Mouse (Mus musculus): ENCODE data around the gene Rps6ka5. TPM values are rescaled to one million over a fixed set of nuclear protein-coding genes. Genes with fewer than 3 reads are reported as not detected.

The Rps6ka5 gene
- polyA plus RNA-seq, 1 experiment from 2014 or later = 6.1 TPM

DNA sequence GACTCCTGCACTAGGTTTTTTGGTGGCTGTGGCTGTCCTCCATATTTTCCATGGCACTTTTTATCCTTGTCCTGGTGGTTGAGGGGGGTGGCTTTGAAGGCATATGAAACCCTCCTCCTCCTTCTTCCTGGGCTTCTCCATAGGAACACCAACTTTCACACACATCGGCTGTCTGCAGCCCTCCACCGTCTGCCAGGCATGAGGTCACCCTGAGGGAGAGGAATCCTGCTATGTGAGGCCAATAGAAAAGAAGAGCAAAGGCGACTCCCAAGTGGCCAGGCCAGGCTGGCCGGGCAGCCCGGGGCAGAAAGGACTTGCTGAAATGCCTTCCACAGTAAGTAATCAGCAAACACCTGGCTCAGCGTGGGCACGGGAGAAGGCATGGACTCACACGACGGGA is 214.1 kb downstream of the Rps6ka5 start:
- WGBS (ENCODE audit: insufficient replicate concordance) = 63% methylated on average over 9 of the region's 9 CpGs
- ATAC-seq (replicated peaks; ENCODE audit: insufficient number of reproducible peaks, low FRiP score, low TSS enrichment) = no peak
- no peak overlapping the region for H3K9ac ChIP-seq (ENCODE audit: low read depth, low read length)
- no peak overlapping the region for H3K4me3 ChIP-seq (ENCODE audit: low read depth, low read length)
- no peak overlapping the region for H3K27ac ChIP-seq (ENCODE audit: low read depth, low read length)
- H3K36me3 ChIP-seq (ENCODE audit: control insufficient read depth, insufficient read depth, low read length) = no peaks in the 10 kb centered on the region
- H3K27me3 ChIP-seq (ENCODE audit: control insufficient read depth, insufficient read depth, low read length) = no peaks in the 10 kb centered on the region
- no peaks in the 10 kb centered on the region for H3K9me3 ChIP-seq (replicated peaks; ENCODE audit: control insufficient read depth, low read length)
- H3K4me2 ChIP-seq = no peak overlapping the region
- peaks cover 15% of the 10 kb centered on the region; the same call in 1 of the 2 replicates for H3K4me1 ChIP-seq (ENCODE audit: control insufficient read depth, insufficient read depth, low read length)

DNA sequence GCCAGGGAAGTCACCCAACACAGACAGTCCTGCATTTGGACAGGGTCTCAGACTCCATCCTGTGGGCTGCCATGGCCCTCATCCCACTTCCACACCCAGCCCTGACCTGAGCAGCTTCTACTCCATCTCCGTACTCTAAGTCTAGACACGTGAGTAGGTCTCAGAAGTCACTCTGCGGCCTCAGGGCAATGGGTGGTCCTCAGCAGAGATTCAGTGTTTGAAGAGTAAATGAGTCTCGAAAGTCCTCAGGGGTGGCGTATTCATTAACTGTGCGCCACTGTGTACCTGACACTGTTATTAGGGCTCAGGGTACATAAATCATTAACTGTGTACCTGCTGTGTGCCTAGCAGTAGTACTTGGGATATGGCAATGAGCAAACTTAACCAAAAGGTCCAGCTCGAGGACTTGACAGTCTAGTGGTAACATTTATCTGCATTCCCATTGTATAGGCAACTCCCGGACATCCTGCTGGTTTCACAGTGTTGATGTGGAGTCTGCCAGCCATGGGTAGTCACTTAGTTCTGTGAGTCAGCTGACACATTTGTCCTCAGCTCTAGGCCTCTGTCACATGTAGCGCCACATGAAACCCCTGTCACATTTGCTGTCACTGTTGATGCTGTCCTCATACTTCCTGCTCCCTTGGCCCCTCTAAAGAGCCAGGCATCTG is 217.0 kb downstream of the Rps6ka5 start:
- ATAC-seq (replicated peaks; ENCODE audit: insufficient number of reproducible peaks, low FRiP score, low TSS enrichment) = no peak
- H3K36me3 ChIP-seq (ENCODE audit: control insufficient read depth, insufficient read depth, low read length) = no peaks in the 10 kb centered on the region
- no peak overlapping the region for H3K4me3 ChIP-seq (ENCODE audit: low read depth, low read length)
- H3K27me3 ChIP-seq (ENCODE audit: control insufficient read depth, insufficient read depth, low read length) = no peaks in the 10 kb centered on the region
- H3K27ac ChIP-seq (ENCODE audit: low read depth, low read length) = no peak overlapping the region
- no peak overlapping the region for H3K9ac ChIP-seq (ENCODE audit: low read depth, low read length)
- 81% methylated on average over 9 of the region's 9 CpGs for WGBS (ENCODE audit: insufficient replicate concordance)
- H3K9me3 ChIP-seq (replicated peaks; ENCODE audit: control insufficient read depth, low read length) = no peaks in the 10 kb centered on the region
- no peak overlapping the region for H3K4me2 ChIP-seq
- peaks cover 13% of the 10 kb centered on the region; the same call in 1 of the 2 replicates for H3K4me1 ChIP-seq (ENCODE audit: control insufficient read depth, insufficient read depth, low read length)

DNA sequence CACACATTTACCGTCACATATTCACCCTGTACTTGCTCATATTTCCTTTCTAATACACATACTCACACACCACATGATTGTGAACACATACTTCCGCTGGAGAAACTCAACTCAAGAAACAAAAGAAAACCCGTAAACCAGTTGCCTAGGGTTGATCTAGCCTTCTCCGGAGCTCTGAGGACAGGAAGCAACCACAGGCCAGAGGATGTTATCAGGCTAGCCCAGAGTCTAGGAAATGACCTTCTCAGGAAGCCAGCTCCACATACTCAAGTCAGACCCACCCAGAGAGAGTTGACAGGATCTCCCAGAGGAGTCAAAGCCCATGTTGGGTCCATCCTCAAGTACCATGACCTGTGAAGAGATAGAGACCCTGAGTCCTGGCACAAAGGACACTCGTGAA is 218.1 kb downstream of the Rps6ka5 start:
- H3K9me3 ChIP-seq (replicated peaks; ENCODE audit: control insufficient read depth, low read length) = no peaks in the 10 kb centered on the region
- peaks cover 23% of the 10 kb centered on the region for H3K4me1 ChIP-seq (ENCODE audit: control insufficient read depth, insufficient read depth, low read length)
- 57% methylated on average over 5 of the region's 5 CpGs for WGBS (ENCODE audit: insufficient replicate concordance)
- no peak for ATAC-seq (replicated peaks; ENCODE audit: insufficient number of reproducible peaks, low FRiP score, low TSS enrichment)
- no peak overlapping the region for H3K4me2 ChIP-seq
- H3K27me3 ChIP-seq (ENCODE audit: control insufficient read depth, insufficient read depth, low read length) = no peaks in the 10 kb centered on the region
- no peak overlapping the region for H3K9ac ChIP-seq (ENCODE audit: low read depth, low read length)
- no peaks in the 10 kb centered on the region for H3K36me3 ChIP-seq (ENCODE audit: control insufficient read depth, insufficient read depth, low read length)
- H3K27ac ChIP-seq (ENCODE audit: low read depth, low read length) = no peak overlapping the region
- H3K4me3 ChIP-seq (ENCODE audit: low read depth, low read length) = no peak overlapping the region

DNA sequence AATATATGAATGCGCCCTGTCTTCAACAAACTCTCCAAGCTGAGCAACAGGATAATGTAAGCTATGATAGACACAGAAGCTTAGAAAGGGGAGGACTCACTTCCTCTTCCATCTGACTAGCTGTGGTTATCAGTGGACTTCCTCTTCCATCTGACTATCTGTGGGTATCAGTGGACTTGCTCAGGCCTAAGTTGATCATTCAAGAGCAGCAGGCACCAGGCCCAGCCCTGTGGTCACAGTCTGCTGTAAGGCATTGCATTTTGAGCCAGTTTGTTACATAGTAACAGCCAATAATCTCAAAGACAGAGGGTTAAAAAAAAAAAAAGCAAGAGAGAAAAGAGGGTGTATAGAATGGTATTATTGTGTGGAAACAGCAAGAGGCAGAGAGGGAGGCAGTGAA is 221.3 kb downstream of the Rps6ka5 start:
- Histone ChIP-seq H3K27ac (ENCODE audit: low read depth, low read length) (no peak overlapping the region), H3K9me3 (replicated peaks; ENCODE audit: control insufficient read depth, low read length) (no peaks in the 10 kb centered on the region), H3K4me3 (ENCODE audit: low read depth, low read length) (no peak overlapping the region), H3K27me3 (ENCODE audit: control insufficient read depth, insufficient read depth, low read length) (no peaks in the 10 kb centered on the region), H3K4me1 (ENCODE audit: control insufficient read depth, insufficient read depth, low read length) (peaks cover 16% of the 10 kb centered on the region; the same call in 1 of the 2 replicates), H3K4me2 (no peak overlapping the region), H3K9ac (ENCODE audit: low read depth, low read length) (no peak overlapping the region), H3K36me3 (ENCODE audit: control insufficient read depth, insufficient read depth, low read length) (no peaks in the 10 kb centered on the region)
- WGBS (ENCODE audit: insufficient replicate concordance) = 91% methylated on average over 1 of the region's 1 CpGs
- no peak for ATAC-seq (replicated peaks; ENCODE audit: insufficient number of reproducible peaks, low FRiP score, low TSS enrichment)

DNA sequence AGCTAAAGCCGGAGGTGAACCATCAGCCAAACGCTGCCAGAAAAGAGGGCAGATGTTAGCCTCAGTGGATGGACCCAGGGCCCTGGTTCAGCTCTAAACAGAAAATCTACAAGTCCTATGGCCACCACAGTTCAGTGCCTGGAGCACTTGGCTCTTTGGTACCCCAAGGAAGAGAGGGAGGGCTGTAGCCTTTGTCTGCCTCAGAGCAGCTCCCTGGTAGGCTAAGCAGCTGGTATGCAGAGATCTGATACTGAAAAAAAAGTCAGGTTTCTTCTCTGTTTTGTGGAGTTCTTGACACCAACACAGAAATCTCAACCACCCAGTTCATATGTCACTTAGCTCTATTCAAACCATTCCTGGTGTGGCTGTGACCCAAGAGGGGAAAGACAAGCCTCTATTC is 222.2 kb downstream of the Rps6ka5 start:
- ATAC-seq (replicated peaks; ENCODE audit: insufficient number of reproducible peaks, low FRiP score, low TSS enrichment) = no peak
- WGBS (ENCODE audit: insufficient replicate concordance) = 88% methylated on average over 2 of the region's 2 CpGs
- H3K27ac ChIP-seq (ENCODE audit: low read depth, low read length) = no peak overlapping the region

DNA sequence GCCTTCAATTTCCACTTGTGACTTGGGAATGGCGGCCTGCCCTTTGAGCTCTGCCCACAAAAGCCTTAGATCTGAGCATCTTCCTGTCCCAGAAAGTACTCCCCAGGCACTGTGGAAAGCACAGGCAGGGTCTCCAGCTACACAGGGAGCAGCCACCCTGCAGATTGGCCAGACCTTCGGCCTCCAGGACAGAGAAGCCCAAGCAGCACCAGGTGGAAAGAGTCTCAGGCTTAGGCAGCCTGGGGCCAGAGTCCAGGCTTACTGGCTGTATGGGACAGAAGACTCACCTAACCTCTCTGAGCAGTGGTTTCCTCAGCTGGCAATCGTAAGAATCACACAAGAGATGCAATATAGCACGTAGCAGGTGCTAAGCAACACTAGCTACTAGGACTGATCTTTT is 223.1 kb downstream of the Rps6ka5 start:
- Histone ChIP-seq H3K27me3 (ENCODE audit: control insufficient read depth, insufficient read depth, low read length) (no peaks in the 10 kb centered on the region), H3K9ac (ENCODE audit: low read depth, low read length) (no peak overlapping the region)

More for the DNA sequence above, 222.2 kb downstream of the Rps6ka5 start:
- no peaks in the 10 kb centered on the region for H3K36me3 ChIP-seq (ENCODE audit: control insufficient read depth, insufficient read depth, low read length)
- no peaks in the 10 kb centered on the region for H3K9me3 ChIP-seq (replicated peaks; ENCODE audit: control insufficient read depth, low read length)
- H3K9ac ChIP-seq (ENCODE audit: low read depth, low read length) = no peak overlapping the region
- H3K4me1 ChIP-seq (ENCODE audit: control insufficient read depth, insufficient read depth, low read length) = peaks cover 16% of the 10 kb centered on the region; the same call in 1 of the 2 replicates
- no peak overlapping the region for H3K4me3 ChIP-seq (ENCODE audit: low read depth, low read length)
- no peaks in the 10 kb centered on the region for H3K27me3 ChIP-seq (ENCODE audit: control insufficient read depth, insufficient read depth, low read length)
- no peak overlapping the region for H3K4me2 ChIP-seq

DNA sequence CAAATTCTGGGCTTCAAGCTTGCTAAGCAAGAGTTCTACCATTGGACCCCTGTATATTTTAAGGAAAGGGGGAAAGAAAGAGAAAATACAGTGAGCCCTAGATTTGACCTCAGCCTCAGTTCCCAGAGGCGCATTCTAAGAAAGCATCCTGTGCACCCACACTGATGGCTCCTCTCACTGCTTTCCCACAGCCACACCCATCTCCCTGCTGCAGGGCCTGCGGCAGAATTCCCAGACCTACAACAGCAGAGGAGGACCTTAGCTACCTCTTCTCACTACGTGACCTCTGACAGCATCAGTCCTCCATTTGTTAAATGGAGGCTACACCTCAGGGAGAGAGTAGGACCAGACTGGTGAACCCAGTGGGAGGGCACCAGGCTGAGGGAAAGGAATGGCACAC is 224.2 kb downstream of the Rps6ka5 start:
- Histone ChIP-seq H3K4me3 (ENCODE audit: low read depth, low read length) (no peak overlapping the region), H3K4me2 (no peak overlapping the region), H3K9ac (ENCODE audit: low read depth, low read length) (no peak overlapping the region), H3K27ac (ENCODE audit: low read depth, low read length) (no peak overlapping the region), H3K27me3 (ENCODE audit: control insufficient read depth, insufficient read depth, low read length) (no peaks in the 10 kb centered on the region), H3K9me3 (replicated peaks; ENCODE audit: control insufficient read depth, low read length) (no peaks in the 10 kb centered on the region), H3K36me3 (ENCODE audit: control insufficient read depth, insufficient read depth, low read length) (peaks cover 7% of the 10 kb centered on the region; the same call in 1 of the 2 replicates), H3K4me1 (ENCODE audit: control insufficient read depth, insufficient read depth, low read length) (peaks cover 13% of the 10 kb centered on the region; the same call in 1 of the 2 replicates)
- no peak for ATAC-seq (replicated peaks; ENCODE audit: insufficient number of reproducible peaks, low FRiP score, low TSS enrichment)
- 71% methylated on average over 3 of the region's 3 CpGs for WGBS (ENCODE audit: insufficient replicate concordance)

More for the DNA sequence above, 223.1 kb downstream of the Rps6ka5 start:
- Histone ChIP-seq H3K4me2 (no peak overlapping the region), H3K9me3 (replicated peaks; ENCODE audit: control insufficient read depth, low read length) (no peaks in the 10 kb centered on the region), H3K36me3 (ENCODE audit: control insufficient read depth, insufficient read depth, low read length) (no peaks in the 10 kb centered on the region), H3K4me3 (ENCODE audit: low read depth, low read length) (no peak overlapping the region), H3K27ac (ENCODE audit: low read depth, low read length) (no peak overlapping the region), H3K4me1 (ENCODE audit: control insufficient read depth, insufficient read depth, low read length) (peaks cover 13% of the 10 kb centered on the region; the same call in 1 of the 2 replicates)
- no peak for ATAC-seq (replicated peaks; ENCODE audit: insufficient number of reproducible peaks, low FRiP score, low TSS enrichment)
- WGBS (ENCODE audit: insufficient replicate concordance) = 78% methylated on average over 4 of the region's 4 CpGs

DNA sequence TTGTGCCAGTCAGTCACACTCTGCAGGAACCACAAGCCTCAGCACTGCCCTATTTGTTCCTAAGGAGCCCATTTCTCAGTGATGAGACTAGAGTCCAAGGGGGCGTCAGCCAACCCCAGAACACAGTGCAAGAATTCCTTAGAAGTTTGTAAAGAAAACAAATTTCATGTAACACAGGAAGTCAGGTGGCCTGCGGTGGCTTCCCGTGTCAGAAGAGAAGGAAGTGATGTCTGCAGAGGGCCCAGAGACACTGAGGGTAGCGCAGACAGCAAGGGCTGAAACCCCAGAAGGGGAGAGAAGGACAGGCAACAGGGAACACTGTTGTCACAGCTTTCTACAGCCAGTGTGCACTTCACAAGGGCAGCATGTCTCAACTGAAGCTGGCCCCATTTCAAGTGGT is 225.5 kb downstream of the Rps6ka5 start:
- Histone ChIP-seq H3K9me3 (replicated peaks; ENCODE audit: control insufficient read depth, low read length) (no peaks in the 10 kb centered on the region), H3K27ac (ENCODE audit: low read depth, low read length) (no peak overlapping the region), H3K9ac (ENCODE audit: low read depth, low read length) (no peak overlapping the region), H3K4me1 (ENCODE audit: control insufficient read depth, insufficient read depth, low read length) (peaks cover 13% of the 10 kb centered on the region; the same call in 1 of the 2 replicates), H3K27me3 (ENCODE audit: control insufficient read depth, insufficient read depth, low read length) (no peaks in the 10 kb centered on the region), H3K4me3 (ENCODE audit: low read depth, low read length) (no peak overlapping the region), H3K36me3 (ENCODE audit: control insufficient read depth, insufficient read depth, low read length) (peaks cover 15% of the 10 kb centered on the region), H3K4me2 (no peak overlapping the region)
- no peak for ATAC-seq (replicated peaks; ENCODE audit: insufficient number of reproducible peaks, low FRiP score, low TSS enrichment)
- 60% methylated on average over 4 of the region's 4 CpGs for WGBS (ENCODE audit: insufficient replicate concordance)

DNA sequence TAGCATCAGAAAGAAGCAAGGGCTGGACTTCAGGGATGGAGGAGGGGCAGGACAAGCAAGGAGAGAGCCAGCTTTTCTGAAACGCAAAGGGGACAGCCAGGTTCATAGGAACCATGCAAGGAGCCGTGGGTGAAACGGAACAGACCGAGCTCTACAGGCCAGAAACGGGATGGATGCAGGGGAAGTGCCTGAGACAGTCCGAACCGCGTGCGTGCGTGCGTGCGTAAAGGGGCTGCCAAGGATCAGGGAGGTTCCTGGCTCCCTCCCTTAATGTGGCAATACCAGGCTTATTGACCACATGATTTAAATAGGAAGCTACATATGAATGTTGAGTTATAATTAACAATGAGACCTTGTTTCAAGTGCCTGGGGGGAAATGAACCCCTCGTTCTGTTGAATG is 227.3 kb downstream of the Rps6ka5 start:
- Histone ChIP-seq H3K27ac (ENCODE audit: low read depth, low read length) (no peak overlapping the region), H3K4me3 (ENCODE audit: low read depth, low read length) (no peak overlapping the region), H3K9ac (ENCODE audit: low read depth, low read length) (no peak overlapping the region), H3K9me3 (replicated peaks; ENCODE audit: control insufficient read depth, low read length) (no peaks in the 10 kb centered on the region), H3K36me3 (ENCODE audit: control insufficient read depth, insufficient read depth, low read length) (peaks cover 19% of the 10 kb centered on the region), H3K4me2 (no peak overlapping the region), H3K4me1 (ENCODE audit: control insufficient read depth, insufficient read depth, low read length) (peaks cover 9% of the 10 kb centered on the region; the same call in 1 of the 2 replicates), H3K27me3 (ENCODE audit: control insufficient read depth, insufficient read depth, low read length) (no peaks in the 10 kb centered on the region)
- WGBS (ENCODE audit: insufficient replicate concordance) = 91% methylated on average over 13 of the region's 13 CpGs
- no peak for ATAC-seq (replicated peaks; ENCODE audit: insufficient number of reproducible peaks, low FRiP score, low TSS enrichment)

Data from heart, embryonic 11.5 days (tissue).